Mouse (Mus musculus) kidney, postnatal 25 days (tissue): ENCODE results near the gene Gpc6.

Experiments used
- DNase-seq, 2 experiments: peaks; one replicate each; pipeline ENCODE4 v3.0.0; 2021; ENCODE audit warnings: mixed read lengths in 2 of 2

Gene Gpc6

GRCm38 (mm10) chr14:117951265-117951664, 1026.2 kb downstream of the Gpc6 start:
- peak in 1 of 2 experiments; percentile 16 for DNase-seq

DNA sequence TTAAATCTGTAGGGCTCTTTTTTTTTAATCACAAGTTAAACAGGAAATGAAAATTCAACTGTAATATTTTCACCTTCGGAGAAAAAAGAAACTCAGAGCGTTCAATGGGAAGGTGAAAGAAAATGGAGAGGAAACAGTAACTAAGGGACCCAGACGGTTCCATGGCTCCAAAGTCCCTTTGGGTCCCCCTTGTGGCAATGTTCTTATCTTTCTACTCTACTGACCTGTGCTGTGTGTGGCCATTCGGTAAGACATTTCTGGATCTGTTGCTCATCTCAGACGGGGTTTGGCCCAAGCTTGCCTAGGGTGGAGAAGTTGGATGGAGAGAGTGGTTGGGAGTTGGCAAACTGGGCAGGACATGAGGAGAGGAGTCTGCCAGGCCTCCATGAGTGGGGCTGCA, 1026.6 kb downstream of the Gpc6 start:
- DNase-seq: peak; percentile 10 to 20

DNA sequence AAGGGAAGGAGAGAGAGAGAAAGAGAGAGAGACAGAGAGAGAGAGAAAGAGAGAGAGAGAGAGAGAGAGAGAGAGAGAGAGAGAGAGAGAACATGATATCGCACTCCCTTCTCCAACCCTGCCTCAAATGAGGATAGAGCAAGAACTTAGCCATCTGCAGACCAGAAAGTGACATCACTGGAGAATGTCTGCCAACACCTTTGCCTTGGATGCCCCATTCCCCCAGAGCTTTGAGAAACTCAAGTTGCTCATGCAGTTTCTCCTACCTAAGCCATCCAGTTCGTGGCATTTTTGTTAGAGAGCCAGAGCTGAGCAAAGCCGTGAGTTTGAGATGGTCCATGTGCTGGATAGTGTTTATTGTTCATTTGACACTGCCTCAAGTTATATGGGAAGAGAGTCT, 1030.9 kb downstream of the Gpc6 start:
- no peak for DNase-seq

- DNase-seq: peak in 1 of 2 experiments; percentile 13
Observed at GRCm38 (mm10) chr14:117958389-117958788, 1033.3 kb downstream of the Gpc6 start.

DNA sequence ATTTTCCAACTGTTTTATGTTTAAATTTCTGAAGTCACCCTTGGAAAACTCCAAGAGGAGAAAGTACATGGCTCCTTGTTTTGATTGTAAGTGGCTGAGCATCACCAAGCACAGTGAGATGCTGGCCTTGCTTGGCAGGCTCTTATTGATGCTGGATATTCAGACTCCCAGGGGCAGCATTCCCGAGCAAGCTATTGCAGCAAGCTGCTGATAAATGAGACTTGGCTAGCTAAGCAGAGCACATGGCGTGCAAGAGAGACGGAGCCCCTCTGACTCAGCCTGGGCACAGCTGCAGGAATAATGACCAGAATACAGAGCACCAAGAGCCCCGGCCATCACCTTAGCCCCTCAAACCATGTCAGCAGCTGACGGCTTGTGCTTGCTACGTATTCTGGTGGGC, 1036.2 kb downstream of the Gpc6 start:
- peak in 1 of 2 experiments; percentile 41 for DNase-seq

- no peak for DNase-seq
Observed at GRCm38 (mm10) chr14:117961844-117962243, 1036.7 kb downstream of the Gpc6 start.

GRCm38 (mm10) chr14:117962453-117962852, 1037.3 kb downstream of the Gpc6 start:
- DNase-seq: peak in 1 of 2 experiments; percentile 29

DNA sequence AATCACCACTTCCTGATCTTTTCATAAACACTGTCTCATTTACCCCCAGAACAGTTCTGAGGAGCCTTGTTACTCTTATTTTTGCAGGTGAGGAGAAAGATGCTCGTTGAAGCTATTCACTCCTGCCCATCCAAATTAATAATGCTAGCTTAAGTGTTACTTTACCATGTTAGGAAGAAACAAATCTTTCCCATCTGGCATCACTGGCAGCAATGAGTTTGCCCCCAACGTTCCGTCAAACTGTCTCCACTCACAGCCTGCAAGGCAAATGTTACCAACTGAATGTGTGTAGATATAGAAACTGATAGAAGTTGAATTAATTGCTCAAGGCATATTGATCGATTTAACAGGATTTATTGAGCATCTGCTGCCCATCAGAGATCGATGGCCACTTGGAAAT, 1047.5 kb downstream of the Gpc6 start:
- DNase-seq: no peak

- no peak for DNase-seq
Observed at GRCm38 (mm10) chr14:117981532-117981931, 1056.4 kb downstream of the Gpc6 start.

DNA sequence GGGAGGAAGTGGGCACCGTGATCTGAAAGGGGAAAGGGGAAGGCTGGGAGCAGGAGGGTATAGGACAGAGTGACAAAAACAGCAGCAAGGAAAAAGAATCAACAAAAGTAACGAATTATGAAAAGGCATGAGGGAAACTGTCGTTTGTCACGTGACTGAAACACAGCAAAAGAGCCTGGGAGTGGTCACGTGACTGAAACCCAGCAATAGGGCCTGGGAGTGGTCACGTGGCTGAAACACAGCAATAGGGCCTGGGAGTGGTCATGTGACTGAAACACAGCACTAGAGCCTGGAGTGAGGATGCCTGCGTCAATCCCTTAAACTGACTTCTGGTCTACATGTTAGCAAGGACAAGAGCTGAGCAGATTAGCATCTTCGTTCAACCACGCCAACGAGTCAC, 1063.3 kb downstream of the Gpc6 start:
- no peak for DNase-seq

DNA sequence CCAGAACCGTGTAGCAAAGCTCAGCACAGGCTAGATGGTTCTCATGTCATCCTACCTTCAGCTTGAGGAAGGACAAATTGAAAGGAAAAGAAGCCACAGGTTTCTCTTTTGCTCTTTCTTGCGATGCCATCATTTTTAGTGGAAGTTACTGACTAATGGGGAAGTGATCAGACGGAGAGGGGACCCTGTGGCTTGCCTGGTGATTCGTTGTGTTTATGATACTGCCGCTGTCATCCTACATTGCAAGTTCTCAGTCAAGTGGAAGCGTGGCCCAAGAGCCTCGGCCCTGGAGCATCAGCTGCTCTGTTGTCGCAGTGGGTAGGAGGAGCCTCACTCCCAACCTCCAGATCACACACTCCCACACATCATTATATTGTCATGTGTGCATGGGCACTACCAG, 1065.1 kb downstream of the Gpc6 start:
- DNase-seq: no peak

- DNase-seq: no peak
Observed at GRCm38 (mm10) chr14:117992600-117993256, 1067.6 kb downstream of the Gpc6 start.

- DNase-seq: no peak
Observed at GRCm38 (mm10) chr14:117993845-117994244, 1068.7 kb downstream of the Gpc6 start.

DNA sequence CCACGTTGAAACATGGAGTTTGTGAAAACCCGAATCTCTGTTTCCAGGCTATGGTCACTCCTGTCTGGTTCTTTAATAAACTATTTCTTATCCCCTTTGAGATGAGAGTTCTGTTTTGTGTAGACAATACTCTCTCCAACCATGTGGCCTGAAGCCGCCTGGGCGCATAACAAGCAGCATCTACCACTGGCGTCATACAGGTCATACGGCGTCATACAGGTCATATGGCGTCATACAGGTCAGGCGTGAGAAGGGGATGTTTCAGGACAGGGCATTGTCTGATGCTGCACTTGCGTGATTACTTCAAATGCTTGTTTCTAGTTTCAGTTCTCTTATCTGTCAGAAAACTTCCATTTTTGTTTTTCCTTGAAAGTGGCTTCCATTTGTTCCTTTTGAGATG, 1079.3 kb downstream of the Gpc6 start:
- no peak for DNase-seq

DNA sequence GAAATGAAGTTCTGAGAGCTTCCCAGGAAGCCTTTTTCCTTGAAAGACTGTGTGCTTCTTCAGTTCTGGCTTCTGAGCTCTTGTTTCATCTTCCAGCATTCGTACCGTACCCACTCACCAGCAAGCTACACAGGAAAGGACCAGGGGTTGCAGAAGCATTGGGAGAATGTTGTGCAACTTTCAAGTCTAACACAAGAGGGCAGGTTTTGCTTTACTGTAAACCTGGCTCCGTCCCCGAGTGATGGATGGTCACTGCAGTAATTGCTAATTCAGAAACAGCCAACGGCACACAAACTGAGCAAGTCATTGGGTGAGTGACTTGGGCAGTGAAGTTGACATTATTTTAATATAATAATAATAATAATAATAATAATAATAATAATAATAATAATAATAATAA, 1080.6 kb downstream of the Gpc6 start:
- DNase-seq: peak; percentile 50 to 74

GRCm38 (mm10) chr14:118009541-118009940, 1084.4 kb downstream of the Gpc6 start:
- no peak for DNase-seq

GRCm38 (mm10) chr14:118013237-118013636, 1088.1 kb downstream of the Gpc6 start:
- no peak for DNase-seq

DNA sequence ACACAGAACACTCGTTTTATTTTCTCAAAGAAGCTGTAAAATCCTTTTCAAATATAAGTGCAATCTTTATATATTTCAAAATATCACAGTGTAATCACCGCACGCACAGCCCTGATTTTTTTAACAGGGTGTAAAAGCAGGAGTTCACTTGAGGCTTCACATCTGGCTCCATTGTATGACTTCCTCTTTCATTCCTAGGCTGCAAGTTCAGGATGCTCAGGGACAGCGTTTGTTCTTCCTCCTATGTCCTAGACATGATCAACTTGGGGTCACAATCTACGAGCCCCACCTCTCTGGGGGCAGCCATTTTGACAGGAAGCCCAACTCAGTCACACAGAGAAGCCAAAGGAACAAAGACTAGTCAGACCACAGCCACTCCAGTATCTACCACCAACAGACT, 1094.2 kb downstream of the Gpc6 start:
- no peak for DNase-seq

DNA sequence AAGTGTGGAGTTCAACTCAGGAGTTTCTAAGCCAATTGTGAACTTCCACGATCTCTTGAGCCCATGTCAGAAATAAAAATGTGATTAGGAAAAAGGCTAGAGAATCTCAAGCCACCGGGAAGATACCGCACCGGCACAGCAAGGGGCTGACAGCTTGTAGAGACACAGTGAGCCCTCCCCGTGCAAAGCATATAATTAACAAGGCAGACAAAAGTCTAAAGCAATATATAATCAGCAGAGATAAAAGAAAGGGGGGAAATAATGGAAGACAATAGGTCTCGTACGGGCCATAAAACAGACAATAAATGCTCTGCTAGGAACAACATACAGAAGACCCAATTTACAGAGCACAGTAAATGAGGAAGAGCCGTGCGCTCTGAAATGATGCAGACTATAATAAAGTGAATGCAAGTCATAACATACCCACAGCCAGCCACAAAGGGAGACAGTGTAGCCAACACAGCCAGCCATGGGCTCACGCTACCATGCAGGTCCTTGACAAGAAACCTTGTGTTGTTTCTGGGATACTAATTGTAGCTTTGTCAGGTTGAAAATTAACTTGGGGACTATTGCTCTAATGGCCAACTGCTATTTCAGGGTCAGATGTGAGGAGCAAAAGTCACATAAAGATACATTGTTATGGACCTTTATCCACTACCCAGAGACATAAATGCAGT, 1096.9 kb downstream of the Gpc6 start:
- DNase-seq: no peak
